ENCODE assay signal across 9 mouse cellular contexts in the genomic region with DNA sequence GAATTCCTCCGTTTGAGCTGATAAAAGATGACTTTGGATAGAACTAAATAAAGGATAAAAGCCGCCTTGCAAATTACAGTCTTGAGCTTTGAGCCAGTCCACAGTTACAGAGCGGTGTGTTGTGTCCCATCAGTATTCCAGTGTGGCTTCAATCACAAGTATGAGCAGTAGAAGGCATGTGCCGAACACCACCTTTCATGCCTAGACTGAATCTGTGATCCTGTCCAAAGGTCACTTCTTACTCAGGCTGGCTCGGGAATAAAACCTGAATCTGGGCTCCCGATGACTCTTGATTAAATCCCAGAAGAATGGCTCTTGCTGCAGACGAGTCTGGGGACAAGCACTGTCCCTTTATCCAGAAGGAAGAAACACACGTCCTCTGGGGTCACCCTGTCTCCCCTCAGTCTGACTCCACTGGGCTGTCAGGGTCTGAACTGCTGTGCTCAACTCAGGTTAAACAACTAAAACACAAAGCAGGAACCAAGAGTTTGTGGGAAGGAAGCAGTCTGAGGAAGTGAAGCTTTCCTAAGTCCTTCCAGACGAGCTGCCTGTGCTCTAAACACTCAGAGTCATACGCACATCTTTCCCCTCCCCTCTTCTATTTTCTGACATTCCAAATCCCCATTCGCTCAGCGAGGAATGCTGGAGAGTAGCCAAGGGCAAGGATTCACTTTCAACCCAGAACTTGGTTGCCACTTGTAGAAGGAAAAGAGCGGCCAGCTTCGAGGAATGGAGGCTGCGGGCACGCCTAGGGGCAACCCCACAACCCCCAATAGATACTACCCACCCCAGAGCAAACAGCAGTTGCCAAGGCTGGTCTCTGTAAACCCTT.
DNase-seq lines count a peak whose midpoint lies in the region; ATAC-seq and TF ChIP-seq lines count a peak whose summit lies in the region.
"Had no signal": no experiment of that assay in that cellular context is flagged by ENCODE, and none has a peak within 500 bp of the region (broad histone marks: within the 10 kb centered on the region; RNA-seq: fewer than 3 reads in every experiment).

No protein-coding gene starts in this region.

- no peaks in the 10 kb centered on the region for H3K27me3 ChIP-seq in midbrain, embryonic 16.5 days (ENCODE audit: control insufficient read depth, insufficient read depth, low read depth, low read length)
- H3K27me3 ChIP-seq in midbrain, embryonic 11.5 days (ENCODE audit: control insufficient read depth, insufficient read depth, low read length) = no peaks in the 10 kb centered on the region
- no peaks in the 10 kb centered on the region for H3K27me3 ChIP-seq in limb, embryonic 15.5 days
- no peaks in the 10 kb centered on the region for H3K27me3 ChIP-seq in stomach, embryonic 14.5 days (ENCODE audit: control insufficient read depth, insufficient read depth, low read length)

- no peak overlapping the region for H3K4me3 ChIP-seq in midbrain, embryonic 16.5 days (ENCODE audit: low read depth, low read length)
- H3K4me3 ChIP-seq in midbrain, embryonic 11.5 days (ENCODE audit: low read depth, low read length) = no peak overlapping the region
- peak overlapping the region; percentile 21 for H3K4me3 ChIP-seq in embryonic fibroblast, embryonic 13.5 days (ENCODE audit: insufficient read depth, low read length)
- peak overlapping the region; percentile 15 for H3K4me3 ChIP-seq in limb, embryonic 15.5 days
- H3K4me3 ChIP-seq in stomach, embryonic 14.5 days (ENCODE audit: low read depth, low read length) = peak overlapping the region; percentile 39

- H3K9me3 ChIP-seq in midbrain, embryonic 16.5 days (replicated peaks; ENCODE audit: control insufficient read depth, low read length, poor library complexity, severe bottlenecking) = no peaks in the 10 kb centered on the region
- no peaks in the 10 kb centered on the region for H3K9me3 ChIP-seq in midbrain, embryonic 11.5 days (ENCODE audit: control insufficient read depth, low read length)
- no peaks in the 10 kb centered on the region for H3K9me3 ChIP-seq in limb, embryonic 15.5 days
- H3K9me3 ChIP-seq in stomach, embryonic 14.5 days (ENCODE audit: control insufficient read depth, low read depth, low read length) = no peaks in the 10 kb centered on the region

- no peak for TF ChIP-seq CTCF in embryonic fibroblast, embryonic 13.5 days (IDR thresholded peaks at IDR 0.05; ENCODE audit: borderline replicate concordance, insufficient read depth, low read length)

- peak overlapping the region; percentile 31; the same call in 1 of the 2 replicates for H3K27ac ChIP-seq in midbrain, embryonic 16.5 days (ENCODE audit: low read length)
- no peak overlapping the region for H3K27ac ChIP-seq in midbrain, embryonic 11.5 days (ENCODE audit: low read depth, low read length)
- H3K27ac ChIP-seq in embryonic fibroblast, embryonic 13.5 days (ENCODE audit: insufficient read depth, low read length) = peak overlapping the region; percentile 87
- H3K27ac ChIP-seq in limb, embryonic 15.5 days = peak overlapping the region; percentile 88
- H3K27ac ChIP-seq in stomach, embryonic 14.5 days (ENCODE audit: low read length) = peak overlapping the region; percentile 97
- H3K27ac ChIP-seq: macrophage had no signal

- H3K9ac ChIP-seq in midbrain, embryonic 16.5 days (ENCODE audit: low read depth, low read length) = no peak overlapping the region
- no peak overlapping the region; the same call in 1 of the 2 replicates for H3K9ac ChIP-seq in midbrain, embryonic 11.5 days (ENCODE audit: low read length)
- no peak overlapping the region for H3K9ac ChIP-seq in limb, embryonic 15.5 days
- H3K9ac ChIP-seq in stomach, embryonic 14.5 days (replicated peaks; ENCODE audit: low read depth, low read length) = peak overlapping the region; percentile 39

- peaks cover 2% of the 10 kb centered on the region; the same call in 1 of the 2 replicates for H3K36me3 ChIP-seq in midbrain, embryonic 16.5 days (ENCODE audit: control insufficient read depth, insufficient read depth, low read length)
- H3K36me3 ChIP-seq in midbrain, embryonic 11.5 days (ENCODE audit: control insufficient read depth, insufficient read depth, low read length) = no peaks in the 10 kb centered on the region
- H3K36me3 ChIP-seq in limb, embryonic 15.5 days = no peaks in the 10 kb centered on the region
- no peaks in the 10 kb centered on the region for H3K36me3 ChIP-seq in stomach, embryonic 14.5 days (ENCODE audit: control insufficient read depth, insufficient read depth, low read length)

- intact Hi-C loops in heart, postnatal 25 days (cut with DNase I) = loop anchor here (2.0 kb wide), 1 partner anchor 31 kb away; no protein-coding TSS in a partner anchor

- ATAC-seq in midbrain, embryonic 16.5 days = no peak
- ATAC-seq in midbrain, embryonic 11.5 days (ENCODE audit: low FRiP score) = no peak
- no peak; the same call in 1 of the 2 replicates for ATAC-seq in limb, embryonic 15.5 days (ENCODE audit: insufficient number of reproducible peaks, low FRiP score, low TSS enrichment, low read depth)
- ATAC-seq in stomach, embryonic 14.5 days (ENCODE audit: insufficient number of reproducible peaks, insufficient read depth, low FRiP score, low read depth) = peak; percentile 50; the same call in 1 of the 2 replicates

- TF ChIP-seq POLR2A in embryonic fibroblast, embryonic 13.5 days (IDR thresholded peaks at IDR 0.05; ENCODE audit: low read depth, low read length) = peak; percentile 80

- no peak for DNase-seq in midbrain, embryonic 11.5 days (ENCODE audit: low spot score, missing footprints)
- DNase-seq in heart, postnatal 25 days (ENCODE audit: low spot score) = peak; percentile 55
- no peak for DNase-seq in spleen, adult 18-20 months
- DNase-seq in right cerebral cortex, postnatal 14 days = no peak

- H3K4me1 ChIP-seq in midbrain, embryonic 16.5 days (ENCODE audit: control insufficient read depth, insufficient read depth, low read length) = peaks cover 14% of the 10 kb centered on the region; the same call in 1 of the 2 replicates
- peaks cover 15% of the 10 kb centered on the region for H3K4me1 ChIP-seq in midbrain, embryonic 11.5 days (ENCODE audit: control insufficient read depth, insufficient read depth, low read length)
- peaks cover 13% of the 10 kb centered on the region for H3K4me1 ChIP-seq in embryonic fibroblast, embryonic 13.5 days (ENCODE audit: control insufficient read depth, insufficient read depth, low read length)
- peaks cover 36% of the 10 kb centered on the region for H3K4me1 ChIP-seq in limb, embryonic 15.5 days
- peaks cover 34% of the 10 kb centered on the region for H3K4me1 ChIP-seq in stomach, embryonic 14.5 days (ENCODE audit: control insufficient read depth, insufficient read depth, low read length)

- no peak overlapping the region for H3K4me2 ChIP-seq in midbrain, embryonic 16.5 days (ENCODE audit: low read length)
- no peak overlapping the region for H3K4me2 ChIP-seq in midbrain, embryonic 11.5 days
- peak overlapping the region; percentile 19 for H3K4me2 ChIP-seq in limb, embryonic 15.5 days
- H3K4me2 ChIP-seq in stomach, embryonic 14.5 days (replicated peaks; ENCODE audit: low read depth, low read length) = peak overlapping the region; percentile 49

- 45% methylated on average over 16 of the region's 16 CpGs for WGBS in midbrain, embryonic 16.5 days
- WGBS in midbrain, embryonic 11.5 days = 66% methylated on average over 16 of the region's 16 CpGs
- WGBS in limb, embryonic 15.5 days = 35% methylated on average over 16 of the region's 16 CpGs
- WGBS in stomach, embryonic 14.5 days = 29% methylated on average over 16 of the region's 16 CpGs

Comparison
In these comparisons a context has a peak if more than half of its experiments do, and no peak if none do; other contexts are left out.
1. H3K4me2 ChIP-seq: peak in limb, embryonic 15.5 days (single experiment) and stomach, embryonic 14.5 days (single experiment); none in midbrain, embryonic 16.5 days (single experiment) and midbrain, embryonic 11.5 days (single experiment).
2. H3K4me3 ChIP-seq: peak in embryonic fibroblast, embryonic 13.5 days (single experiment), limb, embryonic 15.5 days (single experiment) and stomach, embryonic 14.5 days (single experiment); none in midbrain, embryonic 16.5 days (single experiment) and midbrain, embryonic 11.5 days (single experiment).